Mouse (Mus musculus) midbrain, embryonic 13.5 days (tissue): Measurements from ENCODE around the gene Usp26. TPM values are rescaled to one million over a fixed set of nuclear protein-coding genes. Genes with fewer than 3 reads are reported as not detected.

ENCODE experiments used
- ATAC-seq: fragments of 200-750 bp; cut with Nextera tagmentation; 2 replicates; pipeline ENCODE4 v1.8.0; 2017; ENCODE audit warnings: mild to moderate bottlenecking, moderate TSS enrichment, moderate library complexity
- H3K27ac ChIP-seq: fragments of 300-500 bp; sonication (generic); 2 replicates; pipeline ENCODE4 v1.5.1; 2015; ENCODE audit warnings: inconsistent platforms, mild to moderate bottlenecking, moderate library complexity
- H3K27me3 ChIP-seq: fragments of 300-500 bp; sonication (generic); 2 replicates; pipeline ENCODE4 v1.6.1; 2015; ENCODE audit warnings: mild to moderate bottlenecking, inconsistent platforms
- H3K36me3 ChIP-seq: fragments of 300-500 bp; sonication (generic); 2 replicates; pipeline ENCODE4 v1.6.1; 2015; ENCODE audit warnings: mild to moderate bottlenecking, inconsistent platforms
- H3K4me1 ChIP-seq: fragments of 300-500 bp; sonication (generic); replicated peaks from 2 replicates; pipeline ENCODE4 v1.6.1; 2015; ENCODE audit warnings: inconsistent platforms
- H3K4me2 ChIP-seq: fragments of 300-500 bp; sonication (generic); replicated peaks from 2 replicates; pipeline ENCODE4 v1.6.1; 2015; ENCODE audit warnings: moderate library complexity, mild to moderate bottlenecking, inconsistent platforms
- H3K4me3 ChIP-seq: fragments of 300-500 bp; sonication (generic); replicated peaks from 2 replicates; pipeline ENCODE4 v1.5.1; 2015; ENCODE audit warnings: mild to moderate bottlenecking, inconsistent platforms
- H3K9ac ChIP-seq: fragments of 300-500 bp; sonication (generic); replicated peaks from 2 replicates; pipeline ENCODE4 v1.6.1; 2015; ENCODE audit warnings: mild to moderate bottlenecking, inconsistent platforms
- H3K9me3 ChIP-seq: fragments of 300-500 bp; sonication (generic); 2 replicates; pipeline ENCODE4 v1.6.1; 2016; ENCODE audit warnings: mild to moderate bottlenecking, inconsistent platforms
- WGBS: fragments of 180-500 bp; shearing (Covaris S2); methylation state at CpG from one replicate; pipeline ENCODE4 v1.1.7; 2015; 5-methylcytosine and 5-hydroxymethylcytosine counted together
- polyA plus RNA-seq: library from polyadenylated mRNA; unstranded; fragments of >200 nt; fragmentation: Nextera tagmentation; extraction: Ambion mirVana; gene quantifications from 2 replicates; pipeline ENCODE4 v1.2.1, GENCODE M21; 2015

Usp26 gene
- not detected in 2 replicates for polyA plus RNA-seq

- Histone ChIP-seq H3K4me1 (no peaks in the 10 kb centered on the region), H3K9me3 (no peaks in the 10 kb centered on the region), H3K9ac (no peak within 1 kb of the TSS), H3K27me3 (no peaks in the 10 kb centered on the region), H3K4me3 (no peak within 1 kb of the TSS), H3K27ac (no peak within 1 kb of the TSS), H3K36me3 (no peaks in the 10 kb centered on the region), H3K4me2 (no peak within 1 kb of the TSS)
- no peak for ATAC-seq
- 96% methylated on average over 6 of the region's 6 CpGs for WGBS
Measured at GRCm38 (mm10) chrX:51801133-51801532, at the start of gene Usp26. Gene Usp26 (minus strand): TSS chrX:51801233.

DNA sequence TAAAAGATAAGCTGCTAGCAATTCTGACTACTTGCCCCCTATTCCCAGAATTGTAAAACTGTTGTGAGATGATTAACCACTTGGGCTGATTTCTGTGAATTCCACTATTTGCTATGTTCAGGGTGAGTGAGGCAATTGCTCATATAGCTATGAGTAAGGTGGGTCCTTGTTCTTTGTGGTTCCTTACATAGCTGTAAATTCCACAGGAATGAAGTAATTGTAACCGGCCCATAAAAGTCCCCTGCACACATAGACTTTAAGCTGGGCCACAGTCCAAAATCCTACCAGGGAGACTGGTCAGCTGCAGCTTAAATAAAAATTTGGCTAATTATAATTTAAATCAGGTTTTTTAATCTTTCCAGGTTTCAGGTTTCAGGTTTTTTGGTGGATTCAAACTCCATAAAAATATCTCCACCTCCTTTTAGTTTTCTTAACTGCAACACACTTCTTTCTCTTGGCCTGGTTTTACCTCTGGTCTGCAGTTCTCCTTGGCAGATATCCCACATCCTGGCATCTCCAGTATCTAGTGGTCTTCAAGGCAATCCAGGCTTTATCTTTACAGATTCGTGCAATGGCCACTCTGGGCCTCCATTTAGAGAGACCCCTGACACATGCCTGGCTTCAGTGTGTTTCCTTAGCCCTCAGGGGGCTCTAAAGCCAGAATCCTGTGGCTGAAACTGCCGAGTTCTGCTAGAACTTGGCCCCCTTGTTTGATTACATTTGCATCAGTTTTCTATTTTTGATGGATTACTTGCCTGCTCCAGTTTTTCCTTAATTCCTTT, 13.6 kb upstream of the Usp26 start:
- H3K9me3 ChIP-seq, result no peaks in the 10 kb centered on the region
- no peak for ATAC-seq
- H3K36me3 ChIP-seq, result no peaks in the 10 kb centered on the region
- H3K27me3 ChIP-seq, result no peaks in the 10 kb centered on the region
- H3K4me1 ChIP-seq, result no peaks in the 10 kb centered on the region
- H3K27ac ChIP-seq, result no peak overlapping the region
- 68% methylated on average over 3 of the region's 3 CpGs for WGBS
- no peak overlapping the region for H3K9ac ChIP-seq
- H3K4me2 ChIP-seq, result no peak overlapping the region
- H3K4me3 ChIP-seq, result no peak overlapping the region

- H3K4me2 ChIP-seq, result no peak overlapping the region
- H3K9me3 ChIP-seq, result no peaks in the 10 kb centered on the region
- no peaks in the 10 kb centered on the region for H3K36me3 ChIP-seq
- H3K27ac ChIP-seq, result no peak overlapping the region
- no peaks in the 10 kb centered on the region for H3K4me1 ChIP-seq
- ATAC-seq, result no peak
- no peaks in the 10 kb centered on the region for H3K27me3 ChIP-seq
- no peak overlapping the region for H3K9ac ChIP-seq
- no peak overlapping the region for H3K4me3 ChIP-seq
- 6% methylated on average over 1 of the region's 1 CpGs for WGBS
Measured at GRCm38 (mm10) chrX:51767457-51767856, 33.6 kb downstream of the Usp26 start.

- no peak overlapping the region for H3K9ac ChIP-seq
- no peak for ATAC-seq
- WGBS, result 76% methylated on average over 2 of the region's 2 CpGs
- no peaks in the 10 kb centered on the region for H3K9me3 ChIP-seq
- H3K4me2 ChIP-seq, result no peak overlapping the region
- H3K27ac ChIP-seq, result no peak overlapping the region
- H3K36me3 ChIP-seq, result no peaks in the 10 kb centered on the region
- no peak overlapping the region for H3K4me3 ChIP-seq
- H3K27me3 ChIP-seq, result no peaks in the 10 kb centered on the region
- no peaks in the 10 kb centered on the region for H3K4me1 ChIP-seq
Measured at GRCm38 (mm10) chrX:51736450-51736849, 64.6 kb downstream of the Usp26 start.

GRCm38 (mm10) chrX:51714086-51714745, 86.8 kb downstream of the Usp26 start:
- Histone ChIP-seq H3K36me3 (no peaks in the 10 kb centered on the region), H3K4me3 (no peak overlapping the region), H3K9ac (no peak overlapping the region), H3K27me3 (no peaks in the 10 kb centered on the region), H3K27ac (no peak overlapping the region), H3K4me1 (no peaks in the 10 kb centered on the region), H3K9me3 (no peaks in the 10 kb centered on the region), H3K4me2 (no peak overlapping the region)
- no peak for ATAC-seq
- 82% methylated on average over 8 of the region's 8 CpGs for WGBS

DNA sequence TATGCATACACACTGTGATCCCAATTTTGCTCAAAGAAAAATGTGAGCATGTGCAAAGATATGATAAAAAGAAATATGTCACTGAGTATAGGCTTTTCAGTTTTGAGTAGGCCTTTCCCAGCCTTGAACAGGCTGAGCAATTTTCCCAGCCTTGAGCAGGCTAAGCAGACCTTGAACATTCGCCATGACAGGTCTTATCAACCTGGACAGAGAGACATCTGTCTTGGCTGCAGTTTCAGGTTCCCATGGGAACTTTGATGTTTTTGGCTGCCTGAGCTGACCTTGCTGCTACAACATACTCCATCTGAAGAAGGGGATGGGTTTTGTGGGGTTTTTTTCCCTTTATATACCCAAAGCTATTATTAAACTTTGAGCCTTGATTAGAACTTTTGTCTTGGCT, 88.0 kb downstream of the Usp26 start:
- H3K4me1 ChIP-seq, result no peaks in the 10 kb centered on the region
- H3K27ac ChIP-seq, result no peak overlapping the region
- H3K9me3 ChIP-seq, result no peaks in the 10 kb centered on the region
- no peak overlapping the region for H3K9ac ChIP-seq
- H3K36me3 ChIP-seq, result no peaks in the 10 kb centered on the region
- ATAC-seq, result no peak
- H3K4me2 ChIP-seq, result no peak overlapping the region
- H3K27me3 ChIP-seq, result no peaks in the 10 kb centered on the region
- no peak overlapping the region for H3K4me3 ChIP-seq
- 82% methylated on average over 1 of the region's 1 CpGs for WGBS

Other genes starting within 250 kb of the Usp26 start
- gene Hs6st2, start 119.4 kb downstream of the Usp26 start, polyA plus RNA-seq, result 16.8 and 24.7 TPM in 2 replicates
- not detected in 2 replicates for gene 1700080O16Rik, start 171.5 kb upstream of the Usp26 start, polyA plus RNA-seq